Mouse (Mus musculus) granulocyte monocyte progenitor cell, adult 5-6 weeks (primary cell): ENCODE measurements around the gene Dcpp1. TPM values are rescaled to one million over a fixed set of nuclear protein-coding genes. Genes with fewer than 3 reads are reported as not detected.

Source experiments
- ATAC-seq: replicated peaks from 2 replicates; pipeline ENCODE4 v1.8.0; 2016; ENCODE audit warnings: mild to moderate bottlenecking, moderate TSS enrichment, inconsistent platforms; ENCODE audit not compliant: poor library complexity, severe bottlenecking
- total RNA-seq, 2 experiments: library from RNA; stranded (forward) in 1 of 2; stranded (reverse) in 1 of 2; fragments of 200-712, 200-1000 nt in 1 of 2; fragments of >200 nt in 1 of 2; fragmentation: Nextera tagmentation in 1 of 2; gene quantifications; 2 replicates each; pipeline ENCODE4 v1.2.3; 2014 to 2017

Gene Dcpp1
- total RNA-seq, 2 experiments from 2014 or later: not detected

DNA sequence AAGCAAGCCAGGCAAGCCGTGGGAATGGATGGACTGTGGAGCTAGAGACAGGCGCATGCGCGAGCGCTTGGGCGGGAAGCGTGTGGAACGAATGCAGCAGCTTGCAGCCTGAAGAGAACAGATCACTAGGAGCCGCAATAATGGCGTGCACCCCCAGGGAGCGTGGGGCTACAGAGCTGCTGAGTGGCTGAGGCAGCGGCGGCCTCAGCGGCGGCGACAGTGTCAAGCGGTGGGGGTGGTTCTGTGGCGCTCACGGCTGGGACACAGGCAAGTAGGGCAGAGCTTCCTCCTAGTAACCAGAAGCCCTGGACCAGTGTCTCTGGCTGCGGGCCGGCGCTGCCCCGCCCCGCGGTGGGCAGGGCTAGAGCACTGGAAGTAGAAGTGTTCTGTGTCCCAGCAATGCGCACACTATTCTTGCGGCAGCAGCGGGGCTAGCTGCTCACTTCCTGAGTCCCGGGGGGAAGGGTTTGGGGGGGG is 43.9 kb downstream of the Dcpp1 start:
- ATAC-seq: peak; percentile 98

DNA sequence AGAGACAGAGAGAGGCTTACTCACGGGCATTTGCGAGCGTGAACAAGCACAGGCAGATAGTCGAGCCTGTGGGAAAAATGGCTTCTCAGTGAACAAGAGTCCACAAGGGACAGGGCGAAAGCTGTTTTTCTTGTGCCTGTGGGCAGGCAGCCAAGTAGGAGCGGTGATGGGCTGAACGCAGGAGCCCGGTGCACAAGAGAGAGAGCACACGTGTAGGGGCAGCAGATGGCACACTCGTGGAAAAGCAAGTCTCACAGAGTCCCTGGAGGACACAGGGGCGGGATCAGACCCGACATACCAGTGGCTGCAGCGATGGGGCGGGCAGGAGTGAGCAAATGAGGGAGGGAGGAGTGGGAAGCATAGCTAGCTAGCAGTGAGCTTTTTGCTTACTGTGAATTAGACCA is 44.4 kb downstream of the Dcpp1 start:
- ATAC-seq: peak; percentile 46

DNA sequence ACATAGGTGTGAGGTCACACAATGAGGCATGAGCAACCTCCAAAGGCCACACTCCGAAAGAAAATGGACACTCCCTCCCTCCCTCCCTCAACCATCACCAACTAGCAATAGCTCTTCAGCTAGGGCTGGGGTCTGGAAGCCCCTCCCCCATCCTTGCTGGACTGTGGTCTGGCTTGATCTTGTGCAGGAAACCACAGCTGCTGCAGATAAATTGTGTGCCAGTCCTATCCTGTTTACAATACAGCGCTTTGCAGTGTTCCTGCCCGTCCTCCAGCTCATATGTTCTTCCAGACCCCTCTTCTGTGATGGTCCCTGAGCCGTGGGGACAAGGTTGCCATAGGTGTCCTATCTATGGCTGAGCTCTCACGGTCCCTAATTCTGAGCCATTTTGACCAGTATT is 50.5 kb downstream of the Dcpp1 start:
- ATAC-seq: no peak

Other genes starting within 250 kb of the Dcpp1 start
- gene Mmp25, start 235.6 kb upstream of the Dcpp1 start, total RNA-seq (2014; fragmentation: Nextera tagmentation): not detected in 2 replicates
- 0.47 and 0.57 TPM in 2 replicates for gene Mmp25, start 235.6 kb upstream of the Dcpp1 start, total RNA-seq (2017)
- not detected in 2 replicates for gene Bicdl2, start 220.4 kb upstream of the Dcpp1 start, total RNA-seq (2014; fragmentation: Nextera tagmentation)
- gene Bicdl2, start 220.4 kb upstream of the Dcpp1 start, total RNA-seq (2017): not detected in 2 replicates
- 48.9 and 51.5 TPM in 2 replicates for gene Hcfc1r1, start 207.3 kb upstream of the Dcpp1 start, total RNA-seq (2014; fragmentation: Nextera tagmentation)
- 13.5 and 16.6 TPM in 2 replicates for gene Hcfc1r1, start 207.3 kb upstream of the Dcpp1 start, total RNA-seq (2017)
- gene Thoc6, start 207.0 kb upstream of the Dcpp1 start, total RNA-seq (2014; fragmentation: Nextera tagmentation): 49.8 and 50.2 TPM in 2 replicates
- 37.1 and 39.3 TPM in 2 replicates for gene Thoc6, start 207.0 kb upstream of the Dcpp1 start, total RNA-seq (2017)
- gene Tnfrsf12a, start 203.4 kb upstream of the Dcpp1 start, total RNA-seq (2014; fragmentation: Nextera tagmentation): 5.1 and 7.8 TPM in 2 replicates
- gene Tnfrsf12a, start 203.4 kb upstream of the Dcpp1 start, total RNA-seq (2017): 4.7 and 7.7 TPM in 2 replicates
- 0.67 TPM in 1 of 2 replicates, not detected in the other for gene Cldn6, start 201.6 kb upstream of the Dcpp1 start, total RNA-seq (2014; fragmentation: Nextera tagmentation)
- not detected in 2 replicates for gene Cldn6, start 201.6 kb upstream of the Dcpp1 start, total RNA-seq (2017)
- gene Cldn9, start 196.8 kb upstream of the Dcpp1 start, total RNA-seq (2014; fragmentation: Nextera tagmentation): not detected in 2 replicates
- gene Cldn9, start 196.8 kb upstream of the Dcpp1 start, total RNA-seq (2017): not detected in 2 replicates
- gene 1520401A03Rik, start 158.1 kb upstream of the Dcpp1 start, total RNA-seq (2014; fragmentation: Nextera tagmentation): not detected in 2 replicates
- gene 1520401A03Rik, start 158.1 kb upstream of the Dcpp1 start, total RNA-seq (2017): not detected in 2 replicates
- 63.7 and 86.7 TPM in 2 replicates for gene Pkmyt1, start 154.5 kb upstream of the Dcpp1 start, total RNA-seq (2014; fragmentation: Nextera tagmentation)
- 22.0 and 24.3 TPM in 2 replicates for gene Pkmyt1, start 154.5 kb upstream of the Dcpp1 start, total RNA-seq (2017)
- gene Paqr4, start 140.0 kb upstream of the Dcpp1 start, total RNA-seq (2014; fragmentation: Nextera tagmentation): 0.69 and 2.4 TPM in 2 replicates
- gene Paqr4, start 140.0 kb upstream of the Dcpp1 start, total RNA-seq (2017): 2.2 and 2.5 TPM in 2 replicates
- not detected in 2 replicates for gene Kremen2, start 135.0 kb upstream of the Dcpp1 start, total RNA-seq (2014; fragmentation: Nextera tagmentation)
- not detected in 2 replicates for gene Kremen2, start 135.0 kb upstream of the Dcpp1 start, total RNA-seq (2017)
- 10.3 and 17.5 TPM in 2 replicates for gene Flywch1, start 109.3 kb upstream of the Dcpp1 start, total RNA-seq (2014; fragmentation: Nextera tagmentation)
- 15.2 and 22.4 TPM in 2 replicates for gene Flywch1, start 109.3 kb upstream of the Dcpp1 start, total RNA-seq (2017)
- gene Flywch2, start 94.8 kb upstream of the Dcpp1 start, total RNA-seq (2014; fragmentation: Nextera tagmentation): 0.80 and 7.2 TPM in 2 replicates
- gene Flywch2, start 94.8 kb upstream of the Dcpp1 start, total RNA-seq (2017): 0.30 TPM in 1 of 2 replicates, not detected in the other
- 563 and 623 TPM in 2 replicates for gene Srrm2, start 90.3 kb upstream of the Dcpp1 start, total RNA-seq (2014; fragmentation: Nextera tagmentation)
- gene Srrm2, start 90.3 kb upstream of the Dcpp1 start, total RNA-seq (2017): 126 TPM in 2 replicates
- gene Elob, start 51.7 kb upstream of the Dcpp1 start, total RNA-seq (2014; fragmentation: Nextera tagmentation): 318 and 455 TPM in 2 replicates
- gene Elob, start 51.7 kb upstream of the Dcpp1 start, total RNA-seq (2017): 124 and 129 TPM in 2 replicates
- not detected in 2 replicates for gene Prss33, start 44.8 kb upstream of the Dcpp1 start, total RNA-seq (2014; fragmentation: Nextera tagmentation)
- gene Prss33, start 44.8 kb upstream of the Dcpp1 start, total RNA-seq (2017): not detected in 2 replicates
- not detected in 2 replicates for gene Prss32, start 37.0 kb upstream of the Dcpp1 start, total RNA-seq (2014; fragmentation: Nextera tagmentation)
- gene Prss32, start 37.0 kb upstream of the Dcpp1 start, total RNA-seq (2017): not detected in 2 replicates
- not detected in 2 replicates for gene Prss41, start 36.7 kb upstream of the Dcpp1 start, total RNA-seq (2014; fragmentation: Nextera tagmentation)
- gene Prss41, start 36.7 kb upstream of the Dcpp1 start, total RNA-seq (2017): not detected in 2 replicates
- gene Prss21, start 12.8 kb upstream of the Dcpp1 start, total RNA-seq (2014; fragmentation: Nextera tagmentation): not detected in 2 replicates
- not detected in 2 replicates for gene Prss21, start 12.8 kb upstream of the Dcpp1 start, total RNA-seq (2017)
- not detected in 2 replicates for gene Dcpp2, start within 50 bp of the Dcpp1 start, total RNA-seq (2014; fragmentation: Nextera tagmentation)
- gene Dcpp2, start within 50 bp of the Dcpp1 start, total RNA-seq (2017): not detected in 2 replicates
- gene Dcpp3, start 36.6 kb downstream of the Dcpp1 start, total RNA-seq (2014; fragmentation: Nextera tagmentation): not detected in 2 replicates
- not detected in 2 replicates for gene Dcpp3, start 36.6 kb downstream of the Dcpp1 start, total RNA-seq (2017)
- gene Sbp, start 60.8 kb downstream of the Dcpp1 start, total RNA-seq (2014; fragmentation: Nextera tagmentation): not detected in 2 replicates
- gene Sbp, start 60.8 kb downstream of the Dcpp1 start, total RNA-seq (2017): not detected in 2 replicates
- gene Sbpl, start 74.4 kb downstream of the Dcpp1 start, total RNA-seq (2014; fragmentation: Nextera tagmentation): not detected in 2 replicates
- not detected in 2 replicates for gene Sbpl, start 74.4 kb downstream of the Dcpp1 start, total RNA-seq (2017)
- gene Prss30, start 99.7 kb downstream of the Dcpp1 start, total RNA-seq (2014; fragmentation: Nextera tagmentation): not detected in 2 replicates
- gene Prss30, start 99.7 kb downstream of the Dcpp1 start, total RNA-seq (2017): not detected in 2 replicates
- not detected in 2 replicates for gene Prss22, start 117.2 kb downstream of the Dcpp1 start, total RNA-seq (2014; fragmentation: Nextera tagmentation)
- gene Prss22, start 117.2 kb downstream of the Dcpp1 start, total RNA-seq (2017): not detected in 2 replicates
- not detected in 2 replicates for gene Prss27, start 157.3 kb downstream of the Dcpp1 start, total RNA-seq (2014; fragmentation: Nextera tagmentation)
- not detected in 2 replicates for gene Prss27, start 157.3 kb downstream of the Dcpp1 start, total RNA-seq (2017)
- gene Kctd5, start 192.6 kb downstream of the Dcpp1 start, total RNA-seq (2014; fragmentation: Nextera tagmentation): 13.5 and 19.1 TPM in 2 replicates
- gene Kctd5, start 192.6 kb downstream of the Dcpp1 start, total RNA-seq (2017): 19.7 and 20.1 TPM in 2 replicates